Mouse (Mus musculus) kidney, postnatal 0 days (tissue): ENCODE results near the gene Gm10842. TPM values are rescaled to one million over a fixed set of nuclear protein-coding genes. Genes with fewer than 3 reads are reported as not detected.

Source experiments
- ATAC-seq: fragments of 200-750 bp; cut with Nextera tagmentation; replicated peaks from 2 replicates; pipeline ENCODE4 v1.8.0; 2017; ENCODE audit warnings: low read depth, moderate number of reproducible peaks, moderate TSS enrichment, moderate library complexity; ENCODE audit not compliant: low FRiP score
- DNase-seq: peaks from one replicate; pipeline ENCODE4 v3.0.0-alpha.2; 2016; ENCODE audit warnings: low spot score
- H3K27ac ChIP-seq: fragments of 300-500 bp; sonication (generic); 2 replicates; pipeline ENCODE4 v1.5.1; 2014; ENCODE audit warnings: mild to moderate bottlenecking
- H3K27me3 ChIP-seq: fragments of 300-500 bp; sonication (generic); 2 replicates; pipeline ENCODE4 v1.6.1; 2014; ENCODE audit warnings: low read length, mixed read lengths; ENCODE audit not compliant: insufficient read depth
- H3K36me3 ChIP-seq: fragments of 300-500 bp; sonication (generic); 2 replicates; pipeline ENCODE4 v1.6.1; 2014; ENCODE audit warnings: low read length, mixed read lengths; ENCODE audit not compliant: insufficient read depth
- H3K4me1 ChIP-seq: fragments of 300-500 bp; sonication (generic); replicated peaks from 2 replicates; pipeline ENCODE4 v1.6.1; 2014; ENCODE audit warnings: antibody characterized with exemption, low read length, mixed read lengths; ENCODE audit not compliant: insufficient read depth
- H3K4me2 ChIP-seq: fragments of 300-500 bp; sonication (generic); 2 replicates; pipeline ENCODE4 v1.6.1; 2014; ENCODE audit warnings: mild to moderate bottlenecking, low read length, moderate library complexity, mixed read lengths
- H3K4me3 ChIP-seq: fragments of 300-500 bp; sonication (generic); replicated peaks from 2 replicates; pipeline ENCODE4 v1.5.1; 2014; ENCODE audit warnings: low read depth, low read length
- H3K9ac ChIP-seq: fragments of 300-500 bp; sonication (generic); 2 replicates; pipeline ENCODE4 v1.6.1; 2014; ENCODE audit warnings: low read depth, low read length
- H3K9me3 ChIP-seq: fragments of 300-500 bp; sonication (generic); replicated peaks from 2 replicates; pipeline ENCODE4 v1.6.1; 2016; ENCODE audit warnings: low read length, inconsistent platforms, mixed read lengths
- CTCF ChIP-seq: IDR thresholded peaks from 2 replicates; pipeline ENCODE4 v1.5.1; 2016; ENCODE audit warnings: antibody characterized with exemption, low read depth, mild to moderate bottlenecking, moderate library complexity
- WGBS: fragments of 180-500 bp; shearing (Covaris S2); extraction: QIAGEN DNeasy Blood & Tissue Kit; methylation state at CpG from one replicate; pipeline ENCODE4 v1.1.7; 2014; 5-methylcytosine and 5-hydroxymethylcytosine counted together
- polyA plus RNA-seq: library from polyadenylated mRNA; unstranded; fragments of >200 nt; fragmentation: Nextera tagmentation; extraction: Ambion mirVana; gene quantifications from 2 replicates; pipeline ENCODE4 v1.2.1, GENCODE M21; 2015

The Gm10842 gene
- polyA plus RNA-seq, 1 experiment from 2014 or later, result not detected

- DNase-seq (no peak), ATAC-seq (no peak)
- H3K4me2 ChIP-seq, result no peak overlapping the region
- no peak overlapping the region for H3K9ac ChIP-seq
- H3K27me3 ChIP-seq, result no peaks in the 10 kb centered on the region
- H3K27ac ChIP-seq, result no peak overlapping the region
- TF ChIP-seq CTCF, result no peak
- H3K4me3 ChIP-seq, result no peak overlapping the region
- H3K36me3 ChIP-seq, result peaks cover 19% of the 10 kb centered on the region; the same call in 1 of the 2 replicates
- H3K4me1 ChIP-seq, result no peaks in the 10 kb centered on the region
- no peaks in the 10 kb centered on the region for H3K9me3 ChIP-seq
Observed at GRCm38 (mm10) chr11:105143564-105143963, 3.1 kb upstream of the Gm10842 start.

- TF ChIP-seq CTCF, result no peak
- no peaks in the 10 kb centered on the region for H3K27me3 ChIP-seq
- no peak overlapping the region for H3K27ac ChIP-seq
- DNase-seq (no peak), ATAC-seq (no peak)
- H3K4me2 ChIP-seq, result no peak overlapping the region
- H3K4me1 ChIP-seq, result no peaks in the 10 kb centered on the region
- H3K4me3 ChIP-seq, result no peak overlapping the region
- H3K9ac ChIP-seq, result no peak overlapping the region
- H3K9me3 ChIP-seq, result no peaks in the 10 kb centered on the region
- 87% methylated on average over 3 of the region's 3 CpGs for WGBS
- peaks cover 15% of the 10 kb centered on the region; the same call in 1 of the 2 replicates for H3K36me3 ChIP-seq
Observed at GRCm38 (mm10) chr11:105144084-105144483, 2.6 kb upstream of the Gm10842 start.

- 58% methylated on average over 11 of the region's 11 CpGs for WGBS
- no peak overlapping the region for H3K27ac ChIP-seq
- no peaks in the 10 kb centered on the region for H3K27me3 ChIP-seq
- H3K4me3 ChIP-seq, result no peak overlapping the region
- no peak overlapping the region for H3K4me2 ChIP-seq
- ATAC-seq (no peak), DNase-seq (peak; percentile 41)
- TF ChIP-seq CTCF, result peak; percentile 31
- H3K36me3 ChIP-seq, result peaks cover 9% of the 10 kb centered on the region; the same call in 1 of the 2 replicates
- H3K9me3 ChIP-seq, result no peaks in the 10 kb centered on the region
- H3K9ac ChIP-seq, result no peak overlapping the region
- H3K4me1 ChIP-seq, result no peaks in the 10 kb centered on the region
Observed at GRCm38 (mm10) chr11:105144508-105145210, 2.0 kb upstream of the Gm10842 start.

GRCm38 (mm10) chr11:105145211-105145610 lies 1.5 kb upstream of the Gm10842 start:
- Histone ChIP-seq H3K27ac (no peak overlapping the region), H3K4me3 (no peak overlapping the region), H3K4me1 (no peaks in the 10 kb centered on the region), H3K9ac (no peak overlapping the region), H3K27me3 (no peaks in the 10 kb centered on the region), H3K9me3 (no peaks in the 10 kb centered on the region), H3K4me2 (no peak overlapping the region), H3K36me3 (peaks cover 4% of the 10 kb centered on the region; the same call in 1 of the 2 replicates)
- 74% methylated on average over 10 of the region's 10 CpGs for WGBS
- DNase-seq (no peak), ATAC-seq (no peak)
- TF ChIP-seq CTCF, result no peak

GRCm38 (mm10) chr11:105149353-105149752 lies 2.7 kb downstream of the Gm10842 start:
- no peak for TF ChIP-seq CTCF
- Histone ChIP-seq H3K9ac (no peak overlapping the region), H3K4me1 (peaks cover 5% of the 10 kb centered on the region; the same call in 1 of the 2 replicates), H3K9me3 (no peaks in the 10 kb centered on the region), H3K4me2 (no peak overlapping the region), H3K4me3 (no peak overlapping the region), H3K27ac (no peak overlapping the region), H3K36me3 (no peaks in the 10 kb centered on the region), H3K27me3 (no peaks in the 10 kb centered on the region)
- 77% methylated on average over 3 of the region's 3 CpGs for WGBS
- ATAC-seq, result no peak
- DNase-seq, result no peak

GRCm38 (mm10) chr11:105149766-105150165 lies 3.1 kb downstream of the Gm10842 start:
- Histone ChIP-seq H3K27ac (no peak overlapping the region), H3K4me3 (no peak overlapping the region), H3K4me1 (peaks cover 5% of the 10 kb centered on the region; the same call in 1 of the 2 replicates), H3K4me2 (no peak overlapping the region), H3K36me3 (no peaks in the 10 kb centered on the region), H3K9ac (no peak overlapping the region), H3K9me3 (no peaks in the 10 kb centered on the region), H3K27me3 (no peaks in the 10 kb centered on the region)
- DNase-seq (no peak), ATAC-seq (no peak)
- WGBS, result 83% methylated on average over 1 of the region's 1 CpGs
- no peak for TF ChIP-seq CTCF

GRCm38 (mm10) chr11:105150691-105151090 lies 4.0 kb downstream of the Gm10842 start:
- no peaks in the 10 kb centered on the region for H3K36me3 ChIP-seq
- H3K27ac ChIP-seq, result no peak overlapping the region
- no peak for TF ChIP-seq CTCF
- 68% methylated on average over 4 of the region's 4 CpGs for WGBS
- no peak overlapping the region for H3K4me2 ChIP-seq
- H3K27me3 ChIP-seq, result no peaks in the 10 kb centered on the region
- ATAC-seq, result no peak
- peaks cover 5% of the 10 kb centered on the region; the same call in 1 of the 2 replicates for H3K4me1 ChIP-seq
- no peaks in the 10 kb centered on the region for H3K9me3 ChIP-seq
- no peak for DNase-seq
- H3K9ac ChIP-seq, result no peak overlapping the region
- no peak overlapping the region for H3K4me3 ChIP-seq
